Mouse (Mus musculus) hindbrain, embryonic 15.5 days (tissue): ENCODE measurements around the gene Ttc39b. TPM values are rescaled to one million over a fixed set of nuclear protein-coding genes. Genes with fewer than 3 reads are reported as not detected.

Source experiments
- ATAC-seq: fragments of 200-750 bp; cut with Nextera tagmentation; 2 replicates; pipeline ENCODE4 v1.8.0; 2017; ENCODE audit warnings: low read depth, moderate number of reproducible peaks, moderate TSS enrichment; ENCODE audit not compliant: low FRiP score
- H3K27ac ChIP-seq: fragments of 300-500 bp; sonication (generic); replicated peaks from 2 replicates; pipeline ENCODE4 v1.5.1; 2015; ENCODE audit warnings: mild to moderate bottlenecking, inconsistent platforms
- H3K27me3 ChIP-seq: fragments of 300-500 bp; sonication (generic); 2 replicates; pipeline ENCODE4 v1.6.1; 2015; ENCODE audit warnings: control low read depth, inconsistent platforms
- H3K36me3 ChIP-seq: fragments of 300-500 bp; sonication (generic); 2 replicates; pipeline ENCODE4 v1.6.1; 2015; ENCODE audit warnings: control low read depth, inconsistent platforms
- H3K4me1 ChIP-seq: fragments of 300-500 bp; sonication (generic); replicated peaks from 2 replicates; pipeline ENCODE4 v1.6.1; 2015; ENCODE audit warnings: control low read depth, inconsistent platforms
- H3K4me2 ChIP-seq: fragments of 300-500 bp; sonication (generic); 2 replicates; pipeline ENCODE4 v1.6.1; 2015; ENCODE audit warnings: moderate library complexity, mild to moderate bottlenecking, inconsistent platforms
- H3K4me3 ChIP-seq: fragments of 300-500 bp; sonication (generic); 2 replicates; pipeline ENCODE4 v1.5.1; 2015; ENCODE audit warnings: mild to moderate bottlenecking, inconsistent platforms
- H3K9ac ChIP-seq: fragments of 300-500 bp; sonication (generic); 2 replicates; pipeline ENCODE4 v1.6.1; 2015; ENCODE audit warnings: inconsistent platforms
- H3K9me3 ChIP-seq: fragments of 300-500 bp; sonication (generic); 2 replicates; pipeline ENCODE4 v1.6.1; 2016; ENCODE audit warnings: control low read depth, inconsistent platforms
- WGBS: fragments of 180-500 bp; shearing (Covaris S2); methylation state at CpG from one replicate; pipeline ENCODE4 v1.1.7; 2015; 5-methylcytosine and 5-hydroxymethylcytosine counted together
- polyA plus RNA-seq: library from polyadenylated mRNA; unstranded; fragments of >200 nt; fragmentation: Nextera tagmentation; extraction: Ambion mirVana; gene quantifications from 2 replicates; pipeline ENCODE4 v1.2.1, GENCODE M21; 2015

The Ttc39b gene
- polyA plus RNA-seq, 1 experiment from 2014 or later: 6.8 TPM

DNA sequence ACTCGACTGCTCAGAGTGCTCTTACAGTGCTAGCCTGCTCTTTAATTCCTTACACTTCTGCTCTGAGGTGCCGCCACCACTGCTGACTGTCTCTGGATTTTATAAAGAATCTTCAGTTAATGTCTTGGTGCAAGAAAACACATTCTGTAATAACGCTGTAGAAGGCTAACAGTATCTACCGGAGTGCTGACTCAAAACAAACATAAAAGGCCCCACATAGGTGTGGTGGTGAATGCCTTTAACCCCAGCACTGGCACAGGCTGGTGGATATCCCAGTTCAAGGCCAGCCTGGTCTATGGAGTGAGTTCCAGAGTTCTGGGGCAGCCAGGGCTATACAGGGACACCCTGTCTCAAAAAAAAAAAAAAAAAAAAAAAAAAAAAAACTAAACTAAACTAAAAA lies 8.1 kb downstream of the Ttc39b start:
- H3K4me3 ChIP-seq: no peak overlapping the region
- 78% methylated on average over 4 of the region's 4 CpGs for WGBS
- no peak for ATAC-seq
- no peaks in the 10 kb centered on the region for H3K9me3 ChIP-seq
- H3K4me1 ChIP-seq: peaks cover 16% of the 10 kb centered on the region; the same call in 1 of the 2 replicates
- no peaks in the 10 kb centered on the region for H3K27me3 ChIP-seq
- H3K9ac ChIP-seq: no peak overlapping the region
- no peak overlapping the region for H3K4me2 ChIP-seq
- peak overlapping the region; percentile 42; the same call in 1 of the 2 replicates for H3K27ac ChIP-seq
- H3K36me3 ChIP-seq: no peaks in the 10 kb centered on the region

GRCm38 (mm10) chr4:83314922-83315881 lies 8.9 kb downstream of the Ttc39b start:
- WGBS: 48% methylated on average over 13 of the region's 13 CpGs
- peaks cover 16% of the 10 kb centered on the region; the same call in 1 of the 2 replicates for H3K4me1 ChIP-seq
- H3K27me3 ChIP-seq: no peaks in the 10 kb centered on the region
- no peaks in the 10 kb centered on the region for H3K9me3 ChIP-seq
- ATAC-seq: peak; percentile 65; the same call in 1 of the 2 replicates
- H3K4me2 ChIP-seq: 0 out of 2 replicates have a peak overlapping the region, but pooled peaks have one; percentile 10
- H3K36me3 ChIP-seq: no peaks in the 10 kb centered on the region
- no peak overlapping the region for H3K9ac ChIP-seq
- peak overlapping the region; percentile 42; the same call in 1 of the 2 replicates for H3K27ac ChIP-seq
- H3K4me3 ChIP-seq: no peak overlapping the region

- 55% methylated on average over 7 of the region's 7 CpGs for WGBS
- Histone ChIP-seq H3K4me3 (no peak overlapping the region), H3K4me2 (no peak overlapping the region), H3K9me3 (no peaks in the 10 kb centered on the region), H3K27me3 (no peaks in the 10 kb centered on the region), H3K9ac (no peak overlapping the region), H3K36me3 (no peaks in the 10 kb centered on the region), H3K27ac (no peak overlapping the region), H3K4me1 (peaks cover 16% of the 10 kb centered on the region; the same call in 1 of the 2 replicates)
- no peak for ATAC-seq
These were observed 9.7 kb downstream of the Ttc39b start for GRCm38 (mm10) chr4:83314261-83314793.

- Histone ChIP-seq H3K9me3 (no peaks in the 10 kb centered on the region), H3K36me3 (no peaks in the 10 kb centered on the region), H3K4me2 (no peak overlapping the region), H3K4me3 (no peak overlapping the region), H3K4me1 (peaks cover 16% of the 10 kb centered on the region; the same call in 1 of the 2 replicates), H3K27ac (no peak overlapping the region), H3K27me3 (no peaks in the 10 kb centered on the region), H3K9ac (no peak overlapping the region)
- ATAC-seq: no peak
- WGBS: 69% methylated on average over 4 of the region's 4 CpGs
These were observed 11.7 kb downstream of the Ttc39b start for GRCm38 (mm10) chr4:83312336-83312735.

GRCm38 (mm10) chr4:83311481-83311880 lies 12.6 kb downstream of the Ttc39b start:
- Histone ChIP-seq H3K4me3 (no peak overlapping the region), H3K4me1 (peaks cover 16% of the 10 kb centered on the region; the same call in 1 of the 2 replicates), H3K9ac (no peak overlapping the region), H3K27ac (no peak overlapping the region), H3K27me3 (no peaks in the 10 kb centered on the region), H3K36me3 (no peaks in the 10 kb centered on the region), H3K9me3 (no peaks in the 10 kb centered on the region), H3K4me2 (no peak overlapping the region)
- no peak for ATAC-seq
- 83% methylated on average over 8 of the region's 8 CpGs for WGBS

DNA sequence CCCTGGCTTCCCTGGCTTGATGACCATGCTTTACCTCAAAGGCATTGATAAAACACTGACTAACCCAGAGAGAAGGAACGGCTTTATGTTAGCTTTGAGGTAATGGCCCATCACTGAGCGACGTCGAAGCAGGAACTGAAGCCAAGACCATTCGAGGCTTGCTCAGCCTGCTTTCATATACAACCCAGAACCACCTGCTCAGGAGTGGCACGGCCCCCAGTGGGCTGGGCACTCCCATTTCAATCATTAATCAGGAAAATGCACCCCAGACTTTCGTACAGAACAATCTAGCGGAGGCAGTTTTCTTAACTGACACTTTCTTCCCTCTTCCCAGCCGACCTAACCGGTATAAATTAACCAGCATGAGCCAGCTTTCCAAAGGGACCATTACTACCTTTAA lies 13.1 kb downstream of the Ttc39b start:
- H3K4me2 ChIP-seq: no peak overlapping the region
- no peak overlapping the region for H3K9ac ChIP-seq
- no peaks in the 10 kb centered on the region for H3K9me3 ChIP-seq
- no peaks in the 10 kb centered on the region for H3K36me3 ChIP-seq
- 70% methylated on average over 10 of the region's 10 CpGs for whole genome bisulfite sequencing
- ATAC-seq: no peak
- no peak overlapping the region for H3K27ac ChIP-seq
- H3K4me1 ChIP-seq: peaks cover 17% of the 10 kb centered on the region; the same call in 1 of the 2 replicates
- no peak overlapping the region for H3K4me3 ChIP-seq
- H3K27me3 ChIP-seq: no peaks in the 10 kb centered on the region

- H3K9me3 ChIP-seq: no peaks in the 10 kb centered on the region
- H3K4me3 ChIP-seq: no peak overlapping the region
- H3K36me3 ChIP-seq: no peaks in the 10 kb centered on the region
- H3K9ac ChIP-seq: no peak overlapping the region
- peaks cover 4% of the 10 kb centered on the region; the same call in 1 of the 2 replicates for H3K4me1 ChIP-seq
- no peaks in the 10 kb centered on the region for H3K27me3 ChIP-seq
- H3K27ac ChIP-seq: no peak overlapping the region
- no peak overlapping the region for H3K4me2 ChIP-seq
- WGBS: 76% methylated on average over 3 of the region's 3 CpGs
- no peak for ATAC-seq
These were observed 15.1 kb downstream of the Ttc39b start for GRCm38 (mm10) chr4:83308914-83309313.

GRCm38 (mm10) chr4:83307686-83308469 lies 16.2 kb downstream of the Ttc39b start:
- Histone ChIP-seq H3K4me1 (peaks cover 9% of the 10 kb centered on the region; the same call in 1 of the 2 replicates), H3K27ac (no peak overlapping the region), H3K4me2 (no peak overlapping the region), H3K9ac (no peak overlapping the region), H3K4me3 (no peak overlapping the region), H3K27me3 (no peaks in the 10 kb centered on the region), H3K9me3 (no peaks in the 10 kb centered on the region), H3K36me3 (no peaks in the 10 kb centered on the region)
- WGBS: 86% methylated on average over 12 of the region's 12 CpGs
- ATAC-seq: no peak

DNA sequence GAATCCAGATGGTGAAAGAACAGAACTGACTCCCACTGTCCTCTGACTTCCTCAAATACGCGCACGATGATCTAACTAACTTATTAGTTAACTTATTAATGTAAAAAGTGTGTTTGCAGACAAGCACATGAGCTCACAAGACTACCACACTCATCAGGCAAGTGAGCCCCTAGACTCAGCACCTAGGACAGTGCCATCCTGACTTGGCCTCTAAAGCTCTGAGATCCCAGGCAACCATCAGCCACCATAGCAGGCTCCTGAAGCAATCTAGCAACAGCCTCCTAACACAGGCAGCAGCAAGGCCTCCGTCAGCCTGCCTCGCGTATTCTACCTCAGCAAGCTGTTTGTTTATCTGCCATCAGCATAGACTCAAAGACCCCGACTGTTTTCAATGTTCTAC lies 17.2 kb downstream of the Ttc39b start:
- H3K9ac ChIP-seq: no peak overlapping the region

DNA sequence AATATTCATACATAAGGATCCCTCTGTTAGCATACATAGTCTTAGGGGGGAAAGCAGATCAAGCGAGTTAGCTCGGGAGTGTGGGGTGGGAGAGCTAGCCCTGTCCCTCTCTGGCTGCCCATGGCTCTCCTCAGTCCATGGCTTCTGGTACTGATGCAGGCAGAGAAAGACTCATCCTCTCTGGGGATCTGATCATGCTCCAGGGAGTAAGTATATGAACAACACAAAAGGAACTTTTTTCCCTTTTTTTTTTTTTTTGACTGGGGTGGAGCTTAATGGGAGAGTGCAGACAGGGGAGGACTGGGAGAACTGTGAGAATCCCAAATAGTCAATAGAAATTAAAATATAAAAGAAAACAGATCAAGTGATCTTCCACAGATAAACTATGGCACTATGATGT lies 19.0 kb downstream of the Ttc39b start:
- Histone ChIP-seq H3K9me3 (no peaks in the 10 kb centered on the region), H3K27me3 (no peaks in the 10 kb centered on the region), H3K36me3 (no peaks in the 10 kb centered on the region), H3K4me1 (peaks cover 10% of the 10 kb centered on the region; the same call in 1 of the 2 replicates), H3K4me2 (no peak overlapping the region), H3K4me3 (no peak overlapping the region), H3K9ac (no peak overlapping the region), H3K27ac (no peak overlapping the region)
- ATAC-seq: no peak
- 92% methylated on average over 2 of the region's 2 CpGs for WGBS

More for the DNA sequence above, 17.2 kb downstream of the Ttc39b start:
- no peak for ATAC-seq
- Histone ChIP-seq H3K4me3 (no peak overlapping the region), H3K4me1 (peaks cover 10% of the 10 kb centered on the region; the same call in 1 of the 2 replicates), H3K27me3 (no peaks in the 10 kb centered on the region), H3K27ac (no peak overlapping the region), H3K9me3 (no peaks in the 10 kb centered on the region), H3K36me3 (no peaks in the 10 kb centered on the region), H3K4me2 (no peak overlapping the region)
- 87% methylated on average over 7 of the region's 7 CpGs for WGBS

GRCm38 (mm10) chr4:83302887-83303827 lies 20.9 kb downstream of the Ttc39b start:
- H3K27me3 ChIP-seq: no peaks in the 10 kb centered on the region
- WGBS: 41% methylated on average over 13 of the region's 13 CpGs
- no peak overlapping the region for H3K9ac ChIP-seq
- no peak overlapping the region for H3K4me3 ChIP-seq
- ATAC-seq: peak; percentile 75
- no peak overlapping the region for H3K27ac ChIP-seq
- H3K4me2 ChIP-seq: no peak overlapping the region
- H3K4me1 ChIP-seq: peaks cover 10% of the 10 kb centered on the region; the same call in 1 of the 2 replicates
- no peaks in the 10 kb centered on the region for H3K9me3 ChIP-seq
- no peaks in the 10 kb centered on the region for H3K36me3 ChIP-seq
